Mouse (Mus musculus) intestine, embryonic 16.5 days (tissue): Measurements from ENCODE around the gene Ggcx. TPM values are rescaled to one million over a fixed set of nuclear protein-coding genes. Genes with fewer than 3 reads are reported as not detected.

Experiments
- ATAC-seq: fragments of 200-750 bp; cut with Nextera tagmentation; 2 replicates; pipeline ENCODE4 v1.8.0; 2017; ENCODE audit warnings: moderate TSS enrichment, moderate library complexity
- H3K27ac ChIP-seq: fragments of 300-500 bp; sonication (generic); 2 replicates; pipeline ENCODE4 v1.5.1; 2014; ENCODE audit warnings: mild to moderate bottlenecking, low read length
- H3K27me3 ChIP-seq: fragments of 300-500 bp; sonication (generic); replicated peaks from 2 replicates; pipeline ENCODE4 v1.6.1; 2014; ENCODE audit warnings: low read length, control low read depth, mixed read lengths; ENCODE audit not compliant: control insufficient read depth, insufficient read depth
- H3K36me3 ChIP-seq: fragments of 300-500 bp; sonication (generic); 2 replicates; pipeline ENCODE4 v1.6.1; 2014; ENCODE audit warnings: low read length, control low read depth; ENCODE audit not compliant: control insufficient read depth, insufficient read depth
- H3K4me1 ChIP-seq: fragments of 300-500 bp; sonication (generic); 2 replicates; pipeline ENCODE4 v1.6.1; 2014; ENCODE audit warnings: low read length, control low read depth, mixed read lengths; ENCODE audit not compliant: control insufficient read depth, insufficient read depth
- H3K4me2 ChIP-seq: fragments of 300-500 bp; sonication (generic); 2 replicates; pipeline ENCODE4 v1.6.1; 2014; ENCODE audit warnings: low read depth, low read length, control low read depth
- H3K4me3 ChIP-seq: fragments of 300-500 bp; sonication (generic); 2 replicates; pipeline ENCODE4 v1.5.1; 2014; ENCODE audit warnings: mild to moderate bottlenecking, low read length
- H3K9ac ChIP-seq: fragments of 300-500 bp; sonication (generic); 2 replicates; pipeline ENCODE4 v1.6.1; 2014; ENCODE audit warnings: low read depth, low read length
- H3K9me3 ChIP-seq: fragments of 300-500 bp; sonication (generic); 2 replicates; pipeline ENCODE4 v1.6.1; 2016; ENCODE audit warnings: low read length, control low read depth; ENCODE audit not compliant: control insufficient read depth
- WGBS: fragments of 180-500 bp; shearing (Covaris S2); extraction: QIAGEN DNeasy Blood & Tissue Kit; methylation state at CpG from one replicate; pipeline ENCODE4 v1.1.7; 2014; 5-methylcytosine and 5-hydroxymethylcytosine counted together
- polyA plus RNA-seq: library from polyadenylated mRNA; unstranded; fragments of >200 nt; fragmentation: Nextera tagmentation; extraction: Ambion mirVana; gene quantifications from 2 replicates; pipeline ENCODE4 v1.2.1, GENCODE M21; 2015

Gene Ggcx
- 20.3 and 23.7 TPM in 2 replicates for polyA plus RNA-seq

- Histone ChIP-seq H3K9ac (peak within 1 kb of the TSS; percentile 80), H3K27me3 (no peaks in the 10 kb centered on the region), H3K27ac (peak within 1 kb of the TSS; percentile 35), H3K4me1 (peaks cover 14% of the 10 kb centered on the region), H3K9me3 (no peaks in the 10 kb centered on the region), H3K4me2 (peak within 1 kb of the TSS; percentile 69), H3K36me3 (no peaks in the 10 kb centered on the region), H3K4me3 (peak within 1 kb of the TSS; percentile 69)
- peak; percentile 96 for ATAC-seq
- 1% methylated on average over 33 of the region's 33 CpGs for WGBS
Measured at GRCm38 (mm10) chr6:72414076-72414756, at the start of gene Ggcx. Gene Ggcx (plus strand): TSS chr6:72414308.

GRCm38 (mm10) chr6:72364985-72365384 lies 49.1 kb upstream of the Ggcx start:
- no peaks in the 10 kb centered on the region for H3K9me3 ChIP-seq
- no peak overlapping the region for H3K9ac ChIP-seq
- H3K36me3 ChIP-seq = no peaks in the 10 kb centered on the region
- peaks cover 16% of the 10 kb centered on the region for H3K4me1 ChIP-seq
- H3K27me3 ChIP-seq = no peaks in the 10 kb centered on the region
- no peak overlapping the region for H3K27ac ChIP-seq
- H3K4me3 ChIP-seq = no peak overlapping the region
- no peak overlapping the region for H3K4me2 ChIP-seq
- 55% methylated on average over 6 of the region's 6 CpGs for WGBS
- ATAC-seq = no peak

- Histone ChIP-seq H3K9ac (no peak overlapping the region), H3K36me3 (no peaks in the 10 kb centered on the region), H3K4me2 (no peak overlapping the region), H3K4me3 (no peak overlapping the region), H3K9me3 (no peaks in the 10 kb centered on the region), H3K27me3 (no peaks in the 10 kb centered on the region), H3K4me1 (peaks cover 15% of the 10 kb centered on the region), H3K27ac (no peak overlapping the region)
- 69% methylated on average over 3 of the region's 3 CpGs for WGBS
- ATAC-seq = no peak
Measured at GRCm38 (mm10) chr6:72366304-72366703, 47.8 kb upstream of the Ggcx start.

GRCm38 (mm10) chr6:72366844-72367443 lies 47.2 kb upstream of the Ggcx start, which contains the start of gene Rnf181:
Gene Rnf181 (minus strand): TSS chr6:72366956.
- H3K9me3 ChIP-seq = no peaks in the 10 kb centered on the region
- no peaks in the 10 kb centered on the region for H3K36me3 ChIP-seq
- no peak within 1 kb of the TSS for H3K4me3 ChIP-seq
- H3K27ac ChIP-seq = no peak within 1 kb of the TSS
- H3K9ac ChIP-seq = no peak within 1 kb of the TSS
- no peaks in the 10 kb centered on the region for H3K27me3 ChIP-seq
- peaks cover 13% of the 10 kb centered on the region; the same call in 1 of the 2 replicates for H3K4me1 ChIP-seq
- H3K4me2 ChIP-seq = no peak within 1 kb of the TSS
- ATAC-seq = no peak
- WGBS = 67% methylated on average over 4 of the region's 4 CpGs

GRCm38 (mm10) chr6:72367460-72367974 lies 46.6 kb upstream of the Ggcx start:
- Histone ChIP-seq H3K4me3 (no peak overlapping the region), H3K27ac (no peak overlapping the region), H3K27me3 (no peaks in the 10 kb centered on the region), H3K9ac (no peak overlapping the region), H3K4me2 (no peak overlapping the region), H3K36me3 (no peaks in the 10 kb centered on the region), H3K4me1 (peaks cover 13% of the 10 kb centered on the region; the same call in 1 of the 2 replicates), H3K9me3 (no peaks in the 10 kb centered on the region)
- 89% methylated on average over 4 of the region's 4 CpGs for WGBS
- no peak for ATAC-seq

- no peak for ATAC-seq
- 75% methylated on average over 4 of the region's 4 CpGs for WGBS
- peaks cover 22% of the 10 kb centered on the region; the same call in 1 of the 2 replicates for H3K4me1 ChIP-seq
- H3K4me2 ChIP-seq = no peak overlapping the region
- no peak overlapping the region for H3K4me3 ChIP-seq
- H3K9ac ChIP-seq = no peak overlapping the region
- H3K9me3 ChIP-seq = no peaks in the 10 kb centered on the region
- no peaks in the 10 kb centered on the region for H3K27me3 ChIP-seq
- H3K36me3 ChIP-seq = no peaks in the 10 kb centered on the region
- no peak overlapping the region for H3K27ac ChIP-seq
Measured at GRCm38 (mm10) chr6:72369557-72369956, 44.6 kb upstream of the Ggcx start.

- peaks cover 25% of the 10 kb centered on the region for H3K4me1 ChIP-seq
- H3K36me3 ChIP-seq = no peaks in the 10 kb centered on the region
- H3K27ac ChIP-seq = no peak overlapping the region
- no peak overlapping the region for H3K4me2 ChIP-seq
- ATAC-seq = no peak
- H3K9me3 ChIP-seq = no peaks in the 10 kb centered on the region
- no peaks in the 10 kb centered on the region for H3K27me3 ChIP-seq
- H3K4me3 ChIP-seq = no peak overlapping the region
- no peak overlapping the region; the same call in 1 of the 2 replicates for H3K9ac ChIP-seq
- 78% methylated on average over 12 of the region's 12 CpGs for WGBS
Measured at GRCm38 (mm10) chr6:72370091-72370490, 44.0 kb upstream of the Ggcx start.

GRCm38 (mm10) chr6:72371147-72371546 lies 43.0 kb upstream of the Ggcx start:
- peak; percentile 37; the same call in 1 of the 2 replicates for ATAC-seq
- Histone ChIP-seq H3K36me3 (no peaks in the 10 kb centered on the region), H3K9ac (no peak overlapping the region), H3K27ac (no peak overlapping the region), H3K4me3 (no peak overlapping the region), H3K27me3 (no peaks in the 10 kb centered on the region), H3K4me1 (peaks cover 25% of the 10 kb centered on the region), H3K9me3 (no peaks in the 10 kb centered on the region), H3K4me2 (no peak overlapping the region)
- WGBS = 38% methylated on average over 5 of the region's 5 CpGs

GRCm38 (mm10) chr6:72371571-72371970 lies 42.5 kb upstream of the Ggcx start:
- ATAC-seq = no peak
- H3K4me1 ChIP-seq = peaks cover 25% of the 10 kb centered on the region
- no peak overlapping the region for H3K27ac ChIP-seq
- no peak overlapping the region for H3K9ac ChIP-seq
- H3K4me2 ChIP-seq = no peak overlapping the region
- no peak overlapping the region for H3K4me3 ChIP-seq
- 26% methylated on average over 1 of the region's 1 CpGs for WGBS
- no peaks in the 10 kb centered on the region for H3K36me3 ChIP-seq
- no peaks in the 10 kb centered on the region for H3K27me3 ChIP-seq
- H3K9me3 ChIP-seq = no peaks in the 10 kb centered on the region
